Mouse (Mus musculus) neutrophil, adult 5-6 weeks (primary cell): ENCODE data around the gene Tcp11. TPM values are rescaled to one million over a fixed set of nuclear protein-coding genes. Genes with fewer than 3 reads are reported as not detected.

ENCODE experiments used
- ATAC-seq: fragments of 151-379, 151-347 bp; 2 replicates; pipeline ENCODE4 v1.8.0; 2017; ENCODE audit warnings: mild to moderate bottlenecking, moderate TSS enrichment; ENCODE audit not compliant: insufficient number of reproducible peaks, poor library complexity, low FRiP score, severe bottlenecking; ENCODE audit errors: extremely low read depth
- total RNA-seq: library from RNA; stranded (forward); fragments of 200-1000 nt; gene quantifications from 2 replicates; pipeline ENCODE4 v1.2.3, GENCODE M21; 2017

Gene Tcp11
- total RNA-seq, 1 experiment from 2014 or later: 1.0 TPM

DNA sequence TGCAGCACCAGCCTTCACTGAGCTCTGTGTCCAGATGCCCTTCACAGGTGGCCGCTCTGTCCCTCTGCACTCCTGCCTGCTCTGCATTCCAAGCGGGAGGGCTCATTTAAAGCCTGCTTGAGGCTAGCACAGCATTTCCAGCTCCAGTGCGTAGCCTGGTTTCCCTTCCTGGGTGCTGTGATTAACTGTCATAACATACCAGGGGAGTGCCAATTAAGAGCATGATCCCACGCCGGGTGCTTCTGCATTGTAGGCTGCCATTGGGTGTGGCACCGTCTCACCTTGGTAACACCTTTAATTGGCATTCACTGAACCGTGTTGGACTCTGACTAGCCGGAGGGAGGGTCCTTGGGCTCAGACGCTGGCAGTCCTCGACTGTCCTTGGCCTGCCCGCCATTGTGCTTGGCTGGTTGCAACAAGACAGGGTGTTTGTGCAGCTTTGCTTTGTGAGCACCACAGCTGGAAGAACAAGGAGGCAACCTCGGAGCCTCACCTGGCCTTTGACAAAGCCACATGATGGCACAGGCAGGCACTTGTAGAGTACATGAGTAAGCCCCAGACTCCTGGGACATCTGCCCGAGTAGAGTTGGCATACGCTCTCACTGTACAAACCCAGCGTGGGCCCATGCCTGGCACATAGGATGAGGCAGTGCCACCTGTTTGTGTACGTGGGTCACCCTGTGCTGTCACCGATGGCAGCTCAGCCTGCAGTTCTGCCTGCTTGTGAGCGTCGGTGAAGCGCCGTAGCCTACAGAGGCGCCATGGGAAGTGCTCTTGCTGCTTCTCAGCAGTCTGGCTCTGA is 57.4 kb downstream of the Tcp11 start:
- no peak for ATAC-seq

DNA sequence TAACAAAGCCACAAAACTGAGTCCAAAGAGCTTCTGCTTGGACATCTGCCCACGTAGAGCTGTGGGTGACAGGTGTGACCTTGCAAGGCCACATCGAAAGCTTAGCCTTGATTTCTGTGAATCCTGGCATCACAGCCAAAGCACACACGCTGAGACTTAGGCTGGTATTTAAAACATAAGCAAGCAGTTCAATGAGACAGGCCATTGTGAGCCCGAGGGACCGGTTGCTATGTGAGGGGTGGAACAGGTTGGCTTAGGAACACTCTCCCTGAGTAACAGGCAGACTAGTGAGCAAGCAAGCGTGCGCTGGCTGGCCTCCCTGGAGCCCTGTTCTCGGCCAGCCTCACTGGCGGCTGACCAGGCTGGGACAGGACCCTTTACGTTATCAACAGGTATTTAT is 58.5 kb downstream of the Tcp11 start:
- no peak for ATAC-seq

GRCm38 (mm10) chr17:28019785-28020696 is 60.4 kb downstream of the Tcp11 start:
- no peak for ATAC-seq

DNA sequence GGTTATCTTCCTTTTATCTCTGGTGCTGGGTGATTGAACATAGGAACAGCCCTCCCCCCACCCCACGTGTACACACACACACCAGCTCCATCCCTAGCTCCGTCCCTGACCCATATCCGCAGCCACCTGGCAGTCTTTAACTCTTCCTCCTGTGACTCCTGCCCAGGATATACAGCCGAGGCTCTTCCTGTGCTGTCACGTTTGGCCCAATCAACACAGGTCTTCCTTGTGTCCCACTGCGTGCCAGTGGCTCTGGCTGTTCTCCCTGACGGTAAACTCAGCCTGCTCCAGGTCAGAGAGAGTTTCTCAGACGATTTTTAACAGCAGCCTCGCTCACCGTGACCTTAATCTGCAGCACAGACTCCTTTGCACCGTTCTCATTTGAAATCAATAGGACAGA is 61.7 kb downstream of the Tcp11 start:
- ATAC-seq: no peak

DNA sequence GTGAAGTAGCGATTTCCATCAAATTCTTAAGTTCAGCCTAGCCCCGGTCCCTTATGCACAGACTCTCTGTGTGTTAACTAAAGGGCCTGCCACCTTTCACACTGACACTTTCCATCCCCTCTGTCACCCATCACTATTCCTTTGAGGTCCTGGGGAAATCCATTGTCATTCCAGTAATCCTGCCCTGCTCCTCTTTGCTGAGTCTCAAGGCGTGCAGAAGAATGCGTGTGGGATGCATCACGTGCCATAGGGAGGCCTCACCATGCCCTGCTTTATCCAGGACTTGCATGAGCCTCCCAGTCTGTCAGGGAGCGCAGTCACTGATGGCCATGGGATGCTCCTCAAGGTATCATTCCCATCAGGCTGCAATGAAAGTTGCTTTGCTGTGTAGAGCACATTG is 62.1 kb downstream of the Tcp11 start:
- ATAC-seq: no peak

Other genes with a start within 250 kb of the Tcp11 start
- gene Snrpc, start 242.5 kb downstream of the Tcp11 start, total RNA-seq: 74.8 and 75.6 TPM in 2 replicates
- gene Uhrf1bp1, start 224.2 kb downstream of the Tcp11 start, total RNA-seq: 1.4 and 1.6 TPM in 2 replicates
- 30.6 and 31.7 TPM in 2 replicates for gene Anks1, start 171.3 kb downstream of the Tcp11 start, total RNA-seq
- 20.4 and 52.5 TPM in 2 replicates for gene Taf11, start 170.8 kb downstream of the Tcp11 start, total RNA-seq
- gene Scube3, start 61.5 kb upstream of the Tcp11 start, total RNA-seq: 0.12 TPM in 1 of 2 replicates, not detected in the other
- gene Zfp523, start 96.5 kb upstream of the Tcp11 start, total RNA-seq: 9.0 and 12.8 TPM in 2 replicates
- 110 and 136 TPM in 2 replicates for gene Def6, start 127.1 kb upstream of the Tcp11 start, total RNA-seq
- 12.6 and 19.4 TPM in 2 replicates for gene Ppard, start 152.1 kb upstream of the Tcp11 start, total RNA-seq
- gene Fance, start 232.9 kb upstream of the Tcp11 start, total RNA-seq: 11.9 and 23.3 TPM in 2 replicates
- gene Rpl10a, start 247.8 kb upstream of the Tcp11 start, total RNA-seq: 433 and 443 TPM in 2 replicates